In genomic region chr4:116198422-116198821, GRCm38 (mm10) we compare ENCODE assay signal across 16 mouse cellular contexts. TPM values are rescaled to one million over a fixed set of nuclear protein-coding genes. Genes with fewer than 3 reads are reported as not detected.
DNase-seq lines count a peak whose midpoint lies in the region; ATAC-seq and TF ChIP-seq lines count a peak whose summit lies in the region.
"Had no signal": no experiment of that assay in that cellular context is flagged by ENCODE, and none has a peak within 500 bp of the region (broad histone marks: within the 10 kb centered on the region; RNA-seq: fewer than 3 reads in every experiment).

No protein-coding gene starts in this region.

- H3K4me2 ChIP-seq in liver, postnatal 0 days (ENCODE audit: low read depth, low read length) = no peak overlapping the region
- H3K4me2 ChIP-seq in liver, embryonic 12.5 days = no peak overlapping the region
- H3K4me2 ChIP-seq: embryonic facial prominence, embryonic 13.5 days had no signal

- H3K9ac ChIP-seq in liver, postnatal 0 days (replicated peaks) = no peak overlapping the region
- no peak overlapping the region for H3K9ac ChIP-seq in liver, embryonic 12.5 days
- H3K9ac ChIP-seq: embryonic facial prominence, embryonic 13.5 days had no signal

- no peaks in the 10 kb centered on the region for H3K4me1 ChIP-seq in liver, postnatal 0 days (ENCODE audit: insufficient read depth)
- H3K4me1 ChIP-seq in liver, embryonic 12.5 days = peaks cover 19% of the 10 kb centered on the region
- H3K4me1 ChIP-seq: hindbrain, embryonic 10.5 days had no signal

- no peak overlapping the region for H3K27ac ChIP-seq in liver, postnatal 0 days (ENCODE audit: low read depth)
- H3K27ac ChIP-seq in liver, embryonic 12.5 days = no peak overlapping the region
- H3K27ac ChIP-seq: embryonic facial prominence, embryonic 13.5 days; hindbrain, embryonic 10.5 days had no signal

- no peak for TF ChIP-seq EP300 in liver, postnatal 0 days (IDR thresholded peaks at IDR 0.05; ENCODE audit: low read depth)

- no peak overlapping the region for H3K4me3 ChIP-seq in liver, postnatal 0 days (ENCODE audit: low read depth, low read length)
- no peak overlapping the region for H3K4me3 ChIP-seq in liver, embryonic 12.5 days
- H3K4me3 ChIP-seq: embryonic facial prominence, embryonic 13.5 days; hindbrain, embryonic 10.5 days had no signal

- no peak for ATAC-seq in cerebellum, adult (ENCODE audit: insufficient number of reproducible peaks, low FRiP score, low TSS enrichment)
- ATAC-seq in liver, postnatal 0 days = no peak
- ATAC-seq in liver, embryonic 12.5 days = no peak
- no peak for ATAC-seq in erythroid progenitor cell, adult 5-6 weeks (replicated peaks; ENCODE audit: low FRiP score, poor library complexity, severe bottlenecking)
- ATAC-seq: forebrain, embryonic 16.5 days had no signal

- no peaks in the 10 kb centered on the region for H3K27me3 ChIP-seq in liver, postnatal 0 days (ENCODE audit: insufficient read depth, low read length)
- no peaks in the 10 kb centered on the region for H3K27me3 ChIP-seq in liver, embryonic 12.5 days (replicated peaks)
- H3K27me3 ChIP-seq: embryonic facial prominence, embryonic 13.5 days had no signal

- TF ChIP-seq CTCF in liver, postnatal 0 days (IDR thresholded peaks at IDR 0.05; ENCODE audit: low read depth) = peak; percentile 52

- peak; percentile 53 for DNase-seq in cerebellum, adult 9-11 months
- DNase-seq in liver, postnatal 0 days = no peak
- DNase-seq in brain, adult 2 months (ENCODE audit: low read depth, low spot score) = peak; percentile 70
- DNase-seq in thymus, postnatal 25 days = peak; percentile 38
- DNase-seq in MN1 (ENCODE audit: low spot score) = no peak
- DNase-seq: heart, adult 11 months; layer of hippocampus, postnatal 36 days had no signal

- WGBS in liver, postnatal 0 days (ENCODE audit: insufficient replicate concordance) = 55% methylated on average over 2 of the region's 2 CpGs
- 45% methylated on average over 2 of the region's 2 CpGs for WGBS in liver, embryonic 12.5 days (ENCODE audit: insufficient replicate concordance)

- H3K36me3 ChIP-seq in liver, postnatal 0 days (replicated peaks; ENCODE audit: insufficient read depth, low read length) = no peaks in the 10 kb centered on the region
- H3K36me3 ChIP-seq in liver, embryonic 12.5 days = no peaks in the 10 kb centered on the region
- H3K36me3 ChIP-seq: embryonic facial prominence, embryonic 13.5 days; hindbrain, embryonic 10.5 days had no signal

- no peaks in the 10 kb centered on the region for H3K9me3 ChIP-seq in liver, postnatal 0 days (ENCODE audit: low read length)
- H3K9me3 ChIP-seq in liver, embryonic 12.5 days (replicated peaks) = no peaks in the 10 kb centered on the region
- H3K9me3 ChIP-seq: embryonic facial prominence, embryonic 13.5 days; hindbrain, embryonic 10.5 days had no signal

RNA-seq across cellular contexts. Expression of gene Pik3r3, which starts 23.0 kb away (rescaled TPM):
- polyA plus RNA-seq in liver, postnatal 0 days (2015; fragmentation: Nextera tagmentation; extraction: Ambion mirVana) = 0.30 and 0.46 TPM in 2 replicates
- polyA plus RNA-seq in liver, embryonic 12.5 days (2016; fragmentation: Nextera tagmentation; extraction: Ambion mirVana) = 2.2 and 2.7 TPM in 2 replicates
- 1.8 and 2.1 TPM in 2 replicates for total RNA-seq in erythroid progenitor cell, adult 5-6 weeks (2015; ENCODE audit: low replicate concordance)
- 0.26 and 5.7 TPM in 2 replicates for total RNA-seq in erythroid progenitor cell, adult 5-6 weeks (2017; ENCODE audit: low replicate concordance)

RNA-seq across cellular contexts. Expression of gene Gm49337, which starts 25.2 kb away (rescaled TPM):
- not detected in 2 replicates for polyA plus RNA-seq in liver, postnatal 0 days (2015; fragmentation: Nextera tagmentation; extraction: Ambion mirVana)
- not detected in 2 replicates for polyA plus RNA-seq in liver, embryonic 12.5 days (2016; fragmentation: Nextera tagmentation; extraction: Ambion mirVana)
- total RNA-seq in erythroid progenitor cell, adult 5-6 weeks (2015; ENCODE audit: low replicate concordance) = not detected in 2 replicates
- total RNA-seq in erythroid progenitor cell, adult 5-6 weeks (2017; ENCODE audit: low replicate concordance) = 1.7 TPM in 1 of 2 replicates, not detected in the other
- total RNA-seq: liver, adult 2 months had no signal
- polyA plus RNA-seq: embryonic facial prominence, embryonic 13.5 days; forebrain, embryonic 16.5 days; hindbrain, embryonic 10.5 days; kidney, embryonic 14.5 days; liver, adult 2 months; stomach, embryonic 14.5 days had no signal

RNA-seq across cellular contexts. Expression of gene 1700042G07Rik, which starts 25.2 kb away (rescaled TPM):
- polyA plus RNA-seq in liver, postnatal 0 days (2015; fragmentation: Nextera tagmentation; extraction: Ambion mirVana) = not detected in 2 replicates
- polyA plus RNA-seq in liver, embryonic 12.5 days (2016; fragmentation: Nextera tagmentation; extraction: Ambion mirVana) = not detected in 2 replicates
- total RNA-seq in erythroid progenitor cell, adult 5-6 weeks (2015; ENCODE audit: low replicate concordance) = not detected in 2 replicates
- not detected in 2 replicates for total RNA-seq in erythroid progenitor cell, adult 5-6 weeks (2017; ENCODE audit: low replicate concordance)
- total RNA-seq: layer of hippocampus, postnatal 36 days; liver, adult 2 months had no signal
- polyA plus RNA-seq: embryonic facial prominence, embryonic 13.5 days; forebrain, embryonic 16.5 days; hindbrain, embryonic 10.5 days; kidney, embryonic 14.5 days; liver, adult 2 months; stomach, embryonic 14.5 days had no signal

RNA-seq across cellular contexts. Expression of gene Tspan1, which starts 31.0 kb away (rescaled TPM):
- polyA plus RNA-seq in liver, postnatal 0 days (2015; fragmentation: Nextera tagmentation; extraction: Ambion mirVana) = 0.08 TPM in 1 of 2 replicates, not detected in the other
- polyA plus RNA-seq in liver, embryonic 12.5 days (2016; fragmentation: Nextera tagmentation; extraction: Ambion mirVana) = not detected in 2 replicates
- not detected in 2 replicates for total RNA-seq in erythroid progenitor cell, adult 5-6 weeks (2015; ENCODE audit: low replicate concordance)
- not detected in 2 replicates for total RNA-seq in erythroid progenitor cell, adult 5-6 weeks (2017; ENCODE audit: low replicate concordance)
- total RNA-seq: layer of hippocampus, postnatal 36 days had no signal
- polyA plus RNA-seq: hindbrain, embryonic 10.5 days had no signal

RNA-seq across cellular contexts. Expression of gene Lurap1, which starts 47.3 kb away (rescaled TPM):
- polyA plus RNA-seq in liver, postnatal 0 days (2015; fragmentation: Nextera tagmentation; extraction: Ambion mirVana) = 0.24 and 0.27 TPM in 2 replicates
- 0.44 and 0.53 TPM in 2 replicates for polyA plus RNA-seq in liver, embryonic 12.5 days (2016; fragmentation: Nextera tagmentation; extraction: Ambion mirVana)
- total RNA-seq in erythroid progenitor cell, adult 5-6 weeks (2015; ENCODE audit: low replicate concordance) = not detected in 2 replicates
- not detected in 2 replicates for total RNA-seq in erythroid progenitor cell, adult 5-6 weeks (2017; ENCODE audit: low replicate concordance)

Comparison
In these comparisons a context has a peak if more than half of its experiments do, and no peak if none do; other contexts are left out.
1. DNase-seq: peak in cerebellum, adult 9-11 months (single experiment), brain, adult 2 months (single experiment) and thymus, postnatal 25 days (single experiment); none in liver, postnatal 0 days (single experiment) and MN1 (single experiment).